22 mouse cellular contexts compared by ENCODE assay signal in genomic region chr19:37789576-37790180, GRCm38 (mm10).
A peak's percentile ranks its signal among the peaks of the same experiment; 100 is the strongest.
DNase-seq lines count a peak whose midpoint lies in the region; ATAC-seq lines count a peak whose summit lies in the region.
"Had no signal": no experiment of that assay in that cellular context is flagged by ENCODE, and none has a peak within 500 bp of the region (broad histone marks: within the 10 kb centered on the region; RNA-seq: fewer than 3 reads in every experiment).

No protein-coding gene starts in this region.

- WGBS in embryonic facial prominence, embryonic 11.5 days, result 41% methylated on average over 12 of the region's 12 CpGs
- 46% methylated on average over 12 of the region's 12 CpGs for WGBS in embryonic facial prominence, embryonic 10.5 days
- WGBS in midbrain, embryonic 11.5 days, result 33% methylated on average over 12 of the region's 12 CpGs
- WGBS in midbrain, embryonic 10.5 days, result 37% methylated on average over 12 of the region's 12 CpGs
- WGBS in midbrain, embryonic 16.5 days, result 28% methylated on average over 12 of the region's 12 CpGs

- no peak overlapping the region for H3K4me2 ChIP-seq in embryonic facial prominence, embryonic 11.5 days (ENCODE audit: low read depth, low read length)
- no peak overlapping the region for H3K4me2 ChIP-seq in midbrain, embryonic 11.5 days
- H3K4me2 ChIP-seq in midbrain, embryonic 16.5 days (ENCODE audit: low read length), result no peak overlapping the region; the same call in 1 of the 2 replicates
- H3K4me2 ChIP-seq: forebrain, embryonic 13.5 days; liver, embryonic 13.5 days; lung, embryonic 15.5 days had no signal

- DNase-seq in embryonic facial prominence, embryonic 11.5 days (ENCODE audit: low spot score), result peak; percentile 22
- DNase-seq in embryonic facial prominence, embryonic 10.5 days (ENCODE audit: low spot score), result no peak
- peak; percentile 88 for DNase-seq in midbrain, embryonic 11.5 days (ENCODE audit: low spot score, missing footprints)
- no peak for DNase-seq in midbrain, embryonic 10.5 days (ENCODE audit: low spot score)
- DNase-seq in yolk sac, embryonic 10.5 days (ENCODE audit: low spot score), result peak; percentile 6
- no peak for DNase-seq in heart, postnatal 10 days
- no peak for DNase-seq in heart, postnatal 14 days
- DNase-seq: adrenal gland, adult 8-10 months; cerebellum, adult 11 months; cerebellum, postnatal 25 days; gastrocnemius, postnatal 14 days; heart, postnatal 36 days; kidney, adult 11 months; liver, embryonic 13.5 days; thymus, postnatal 25 days had no signal

- no peaks in the 10 kb centered on the region for H3K36me3 ChIP-seq in embryonic facial prominence, embryonic 11.5 days (replicated peaks; ENCODE audit: control insufficient read depth, insufficient read depth, low read depth, low read length)
- no peaks in the 10 kb centered on the region for H3K36me3 ChIP-seq in embryonic facial prominence, embryonic 10.5 days (replicated peaks)
- H3K36me3 ChIP-seq in midbrain, embryonic 11.5 days (ENCODE audit: control insufficient read depth, insufficient read depth, low read length), result no peaks in the 10 kb centered on the region
- H3K36me3 ChIP-seq in midbrain, embryonic 10.5 days, result no peaks in the 10 kb centered on the region
- no peaks in the 10 kb centered on the region for H3K36me3 ChIP-seq in midbrain, embryonic 16.5 days (ENCODE audit: control insufficient read depth, insufficient read depth, low read length)
- H3K36me3 ChIP-seq: G1E; heart, embryonic 10.5 days; liver, embryonic 13.5 days; lung, embryonic 15.5 days had no signal

- no peaks in the 10 kb centered on the region for H3K4me1 ChIP-seq in embryonic facial prominence, embryonic 11.5 days (ENCODE audit: control insufficient read depth, insufficient read depth, low read length)
- peaks cover 30% of the 10 kb centered on the region for H3K4me1 ChIP-seq in embryonic facial prominence, embryonic 10.5 days
- peaks cover 18% of the 10 kb centered on the region for H3K4me1 ChIP-seq in midbrain, embryonic 11.5 days (ENCODE audit: control insufficient read depth, insufficient read depth, low read length)
- H3K4me1 ChIP-seq in midbrain, embryonic 10.5 days, result peaks cover 30% of the 10 kb centered on the region
- peaks cover 3% of the 10 kb centered on the region; the same call in 1 of the 2 replicates for H3K4me1 ChIP-seq in midbrain, embryonic 16.5 days (ENCODE audit: control insufficient read depth, insufficient read depth, low read length)
- H3K4me1 ChIP-seq: forebrain, embryonic 13.5 days; liver, embryonic 13.5 days; lung, embryonic 15.5 days had no signal

- no peak overlapping the region for H3K4me3 ChIP-seq in embryonic facial prominence, embryonic 11.5 days (ENCODE audit: low read depth, low read length)
- no peak overlapping the region for H3K4me3 ChIP-seq in embryonic facial prominence, embryonic 10.5 days
- no peak overlapping the region for H3K4me3 ChIP-seq in midbrain, embryonic 11.5 days (ENCODE audit: low read depth, low read length)
- H3K4me3 ChIP-seq in midbrain, embryonic 10.5 days, result no peak overlapping the region
- no peak overlapping the region for H3K4me3 ChIP-seq in midbrain, embryonic 16.5 days (ENCODE audit: low read depth, low read length)
- H3K4me3 ChIP-seq: forebrain, embryonic 13.5 days; heart, embryonic 10.5 days; liver, embryonic 13.5 days; lung, embryonic 15.5 days had no signal

- no peaks in the 10 kb centered on the region for H3K9me3 ChIP-seq in embryonic facial prominence, embryonic 11.5 days (replicated peaks; ENCODE audit: control insufficient read depth, low read length)
- H3K9me3 ChIP-seq in embryonic facial prominence, embryonic 10.5 days, result no peaks in the 10 kb centered on the region
- no peaks in the 10 kb centered on the region for H3K9me3 ChIP-seq in midbrain, embryonic 11.5 days (ENCODE audit: control insufficient read depth, low read length)
- H3K9me3 ChIP-seq in midbrain, embryonic 10.5 days (replicated peaks), result no peaks in the 10 kb centered on the region
- H3K9me3 ChIP-seq in midbrain, embryonic 16.5 days (replicated peaks; ENCODE audit: control insufficient read depth, low read length, poor library complexity, severe bottlenecking), result no peaks in the 10 kb centered on the region
- H3K9me3 ChIP-seq: forebrain, embryonic 13.5 days; G1E; heart, embryonic 10.5 days; liver, embryonic 13.5 days; lung, embryonic 15.5 days had no signal

- no peak for ATAC-seq in embryonic facial prominence, embryonic 11.5 days (replicated peaks; ENCODE audit: insufficient number of reproducible peaks, low FRiP score, low TSS enrichment, low read depth)
- no peak for ATAC-seq in midbrain, embryonic 11.5 days (ENCODE audit: low FRiP score)
- 0 out of 2 replicates have a peak, but pooled peaks have one; percentile 39 for ATAC-seq in midbrain, embryonic 16.5 days
- ATAC-seq: CD4-positive, CD25-positive, alpha-beta regulatory T cell, adult 4 months; forebrain, embryonic 13.5 days had no signal

- H3K9ac ChIP-seq in embryonic facial prominence, embryonic 11.5 days (replicated peaks; ENCODE audit: low read length), result no peak overlapping the region
- H3K9ac ChIP-seq in midbrain, embryonic 11.5 days (ENCODE audit: low read length), result no peak overlapping the region
- H3K9ac ChIP-seq in midbrain, embryonic 16.5 days (ENCODE audit: low read depth, low read length), result no peak overlapping the region
- H3K9ac ChIP-seq: forebrain, embryonic 13.5 days; liver, embryonic 13.5 days; lung, embryonic 15.5 days had no signal

- no peak overlapping the region for H3K27ac ChIP-seq in embryonic facial prominence, embryonic 11.5 days (replicated peaks; ENCODE audit: low read depth, low read length)
- no peak overlapping the region for H3K27ac ChIP-seq in embryonic facial prominence, embryonic 10.5 days (replicated peaks)
- no peak overlapping the region for H3K27ac ChIP-seq in midbrain, embryonic 11.5 days (ENCODE audit: low read depth, low read length)
- no peak overlapping the region for H3K27ac ChIP-seq in midbrain, embryonic 10.5 days (replicated peaks)
- H3K27ac ChIP-seq in midbrain, embryonic 16.5 days (ENCODE audit: low read length), result no peak overlapping the region
- H3K27ac ChIP-seq: forebrain, embryonic 13.5 days; heart, embryonic 10.5 days; hindbrain, postnatal 0 days; liver, embryonic 13.5 days; lung, embryonic 15.5 days had no signal

- intact Hi-C loops in heart, postnatal 10 days (cut with DNase I), result no loop called here
- intact Hi-C loops in heart, postnatal 14 days (cut with DNase I), result no loop called here

- H3K27me3 ChIP-seq in embryonic facial prominence, embryonic 11.5 days (ENCODE audit: control insufficient read depth, insufficient read depth, low read length), result no peaks in the 10 kb centered on the region
- peaks cover 4% of the 10 kb centered on the region for H3K27me3 ChIP-seq in embryonic facial prominence, embryonic 10.5 days (replicated peaks; ENCODE audit: low read depth, poor library complexity, severe bottlenecking)
- H3K27me3 ChIP-seq in midbrain, embryonic 11.5 days (ENCODE audit: control insufficient read depth, insufficient read depth, low read length), result peaks cover 7% of the 10 kb centered on the region
- peaks cover 51% of the 10 kb centered on the region for H3K27me3 ChIP-seq in midbrain, embryonic 10.5 days (ENCODE audit: low read depth, poor library complexity, severe bottlenecking)
- peaks cover 6% of the 10 kb centered on the region for H3K27me3 ChIP-seq in midbrain, embryonic 16.5 days (ENCODE audit: control insufficient read depth, insufficient read depth, low read depth, low read length)
- H3K27me3 ChIP-seq: forebrain, embryonic 13.5 days; liver, embryonic 13.5 days; lung, embryonic 15.5 days had no signal

Comparison
In these comparisons a context has a peak if more than half of its experiments do, and no peak if none do; other contexts are left out.
1. DNase-seq: peak in embryonic facial prominence, embryonic 11.5 days (single experiment), midbrain, embryonic 11.5 days (single experiment) and yolk sac, embryonic 10.5 days (single experiment); none in embryonic facial prominence, embryonic 10.5 days (single experiment), midbrain, embryonic 10.5 days (single experiment), heart, postnatal 10 days (0 of 2) and heart, postnatal 14 days (0 of 2).